Mouse (Mus musculus) naive thymus-derived CD4-positive, alpha-beta T cell, adult 5 months (primary cell): ENCODE data around the gene Vangl1. TPM values are rescaled to one million over a fixed set of nuclear protein-coding genes. Genes with fewer than 3 reads are reported as not detected.

Experiments used
- polyA plus RNA-seq: library from polyadenylated mRNA; unstranded; fragments of 100-300 nt; shearing (Covaris generic); gene quantifications from one replicate; pipeline ENCODE4 v1.2.1, GENCODE M21; 2017

The Vangl1 gene
- not detected for polyA plus RNA-seq

DNA sequence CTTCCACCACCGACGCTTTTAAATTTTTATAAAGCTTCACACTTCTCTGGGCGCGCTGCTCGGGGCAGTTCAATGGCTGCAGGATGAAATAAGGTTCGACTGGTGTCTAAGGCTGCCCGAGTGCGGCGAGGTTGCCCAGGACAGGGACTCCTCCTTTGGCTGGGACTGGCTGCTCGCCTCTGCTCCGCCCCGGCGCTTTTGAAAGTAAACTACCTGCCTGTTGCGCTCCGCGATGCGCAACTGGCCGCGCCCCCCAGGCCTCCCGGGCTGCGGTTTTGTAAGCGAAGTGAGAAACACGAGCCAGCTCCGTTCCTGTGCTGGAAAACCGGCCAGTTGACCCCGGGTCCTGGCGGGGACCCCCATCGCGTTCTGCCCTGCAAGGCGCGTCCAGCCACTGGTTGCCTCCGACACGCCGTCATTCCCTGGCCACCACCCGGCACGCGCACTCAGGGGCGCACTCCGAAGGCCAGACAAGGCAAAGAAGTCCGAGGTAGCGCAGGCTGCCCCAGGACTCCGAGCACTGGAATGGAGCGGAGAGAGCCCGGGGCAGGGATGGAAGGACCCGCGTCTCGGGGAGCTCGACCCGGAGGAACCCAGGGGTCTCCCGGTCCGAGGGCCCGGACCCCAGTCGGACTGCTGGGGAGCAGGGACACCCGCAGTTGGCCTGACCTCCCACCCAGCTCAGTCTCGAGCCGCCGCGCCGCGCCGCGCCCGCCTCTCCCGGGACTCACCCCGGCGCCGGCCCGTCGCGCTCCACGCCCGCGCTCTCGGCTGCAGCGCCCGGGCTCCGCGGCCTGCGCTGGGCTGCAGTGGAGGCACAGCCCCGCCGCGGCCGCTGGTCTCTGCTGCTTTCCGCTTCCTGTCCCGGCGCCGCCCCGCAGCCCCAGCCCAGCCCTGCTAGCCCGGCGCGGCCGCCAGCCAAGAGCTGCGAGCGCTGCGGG, at the start of gene Vangl1:
Gene Vangl1 (minus strand): TSS at position 913 of the 941 bp plus-strand sequence.

Other genes starting within 250 kb of the Vangl1 start
- not detected for gene Nhlh2, start 194.6 kb downstream of the Vangl1 start, polyA plus RNA-seq
- not detected for gene Casq2, start 118.3 kb downstream of the Vangl1 start, polyA plus RNA-seq